Mouse (Mus musculus): ENCODE results near the gene Kif1b. TPM values are rescaled to one million over a fixed set of nuclear protein-coding genes. Genes with fewer than 3 reads are reported as not detected.

The Kif1b gene
- polyA plus RNA-seq, 1 experiment from 2014 or later = 35.6 TPM

GRCm38 (mm10) chr4:149308491-149308820 lies 963 bp upstream of the Kif1b start:
- 65% methylated on average over 3 of the region's 3 CpGs for WGBS
- peak overlapping the region; percentile 79 for H3K27ac ChIP-seq (ENCODE audit: low read length)
- H3K4me1 ChIP-seq (ENCODE audit: insufficient read depth, low read depth, low read length) = peaks cover 8% of the 10 kb centered on the region; the same call in 1 of the 2 replicates
- H3K4me3 ChIP-seq (ENCODE audit: low read depth, low read length) = peak overlapping the region; percentile 96
- no peaks in the 10 kb centered on the region for H3K36me3 ChIP-seq (ENCODE audit: insufficient read depth, low read length)
- H3K9ac ChIP-seq (replicated peaks; ENCODE audit: low read depth) = peak overlapping the region; percentile 44; the same call in 1 of the 2 replicates
- TF ChIP-seq CTCF (IDR thresholded peaks at IDR 0.05) = no peak
- no peak for TF ChIP-seq EP300 (IDR thresholded peaks at IDR 0.05)
- H3K4me2 ChIP-seq (replicated peaks; ENCODE audit: low read depth, low read length) = peak overlapping the region; percentile 85
- DNase-seq (ENCODE audit: low spot score) = no peak
- H3K27me3 ChIP-seq (replicated peaks; ENCODE audit: insufficient read depth, low read length) = no peaks in the 10 kb centered on the region
- no peak for ATAC-seq
- no peaks in the 10 kb centered on the region for H3K9me3 ChIP-seq (ENCODE audit: low read length)

GRCm38 (mm10) chr4:149306712-149307595 lies 539 bp downstream of the Kif1b start:
- Histone ChIP-seq H3K9me3 (ENCODE audit: low read length) (no peaks in the 10 kb centered on the region), H3K4me3 (ENCODE audit: low read depth, low read length) (peak overlapping the region; percentile 96), H3K36me3 (ENCODE audit: insufficient read depth, low read length) (no peaks in the 10 kb centered on the region), H3K27ac (ENCODE audit: low read length) (peak overlapping the region; percentile 96), H3K9ac (replicated peaks; ENCODE audit: low read depth) (peak overlapping the region; percentile 89), H3K4me2 (replicated peaks; ENCODE audit: low read depth, low read length) (peak overlapping the region; percentile 85), H3K4me1 (ENCODE audit: insufficient read depth, low read depth, low read length) (peaks cover 19% of the 10 kb centered on the region; the same call in 1 of the 2 replicates), H3K27me3 (replicated peaks; ENCODE audit: insufficient read depth, low read length) (no peaks in the 10 kb centered on the region)
- peak; percentile 61; the same call in 1 of the 2 replicates for ATAC-seq
- TF ChIP-seq EP300 (IDR thresholded peaks at IDR 0.05) (no peak), CTCF (IDR thresholded peaks at IDR 0.05) (no peak; the same call in 1 of the 2 replicates)
- DNase-seq (ENCODE audit: low spot score) = peak; percentile 76
- WGBS = under 1% methylated on average over 30 of the region's 83 CpGs

DNA sequence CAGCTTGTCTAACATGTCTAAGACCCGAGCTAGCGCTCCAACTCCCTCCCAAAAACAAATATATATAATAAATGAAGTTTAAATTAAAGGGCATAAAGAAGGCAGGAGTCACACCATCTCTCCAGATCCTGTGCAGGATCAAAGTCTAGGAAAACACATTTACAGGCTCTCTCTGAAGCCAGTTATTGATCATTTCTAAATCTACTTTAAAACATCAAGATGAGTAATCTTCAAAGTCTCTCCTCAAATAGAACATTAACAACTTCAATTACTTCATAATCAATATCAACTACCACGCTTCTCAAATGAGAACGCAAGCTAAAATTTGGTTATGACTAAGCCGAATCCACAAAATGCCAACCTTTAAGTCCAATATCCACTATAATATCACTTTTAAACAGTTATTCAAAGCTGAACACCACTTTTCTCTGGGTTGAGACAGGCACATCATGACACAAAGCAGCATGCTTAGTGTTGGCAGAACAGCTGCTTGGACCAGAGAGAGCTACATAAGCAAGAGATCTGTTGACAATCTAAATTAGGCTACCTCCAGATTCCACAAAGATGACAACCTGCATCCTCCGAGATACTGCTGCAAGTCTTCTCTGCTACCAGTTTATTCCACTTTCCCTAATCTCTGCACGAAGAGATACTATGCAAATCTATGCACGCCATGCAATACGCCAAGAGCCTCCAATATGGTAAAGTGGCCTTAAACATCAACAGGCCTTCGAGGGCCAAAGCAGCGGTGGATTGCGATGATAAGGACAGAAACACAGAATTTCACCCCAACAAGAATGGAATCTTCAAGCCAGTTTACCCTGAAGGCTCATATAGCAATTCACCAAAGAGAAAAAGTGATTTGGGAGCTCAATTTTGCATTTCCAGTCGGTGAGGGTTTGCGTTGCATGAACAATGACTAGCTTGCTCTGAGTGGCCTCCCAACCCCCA lies 1.5 kb downstream of the Kif1b start:
- Histone ChIP-seq H3K4me1 (ENCODE audit: insufficient read depth, low read depth, low read length) (peaks cover 23% of the 10 kb centered on the region; the same call in 1 of the 2 replicates), H3K36me3 (ENCODE audit: insufficient read depth, low read length) (no peaks in the 10 kb centered on the region), H3K9ac (replicated peaks; ENCODE audit: low read depth) (peak overlapping the region; percentile 89), H3K27ac (ENCODE audit: low read length) (peak overlapping the region; percentile 96; the same call in 1 of the 2 replicates), H3K4me2 (replicated peaks; ENCODE audit: low read depth, low read length) (peak overlapping the region; percentile 85), H3K9me3 (ENCODE audit: low read length) (no peaks in the 10 kb centered on the region), H3K4me3 (ENCODE audit: low read depth, low read length) (peak overlapping the region; percentile 96), H3K27me3 (replicated peaks; ENCODE audit: insufficient read depth, low read length) (no peaks in the 10 kb centered on the region)
- DNase-seq (ENCODE audit: low spot score) = no peak
- ATAC-seq = no peak
- 38% methylated on average over 14 of the region's 14 CpGs for WGBS
- no peak for TF ChIP-seq CTCF (IDR thresholded peaks at IDR 0.05)
- TF ChIP-seq EP300 (IDR thresholded peaks at IDR 0.05) = no peak

- Histone ChIP-seq H3K9ac (replicated peaks; ENCODE audit: low read depth) (no peak overlapping the region), H3K4me3 (ENCODE audit: low read depth, low read length) (no peak overlapping the region), H3K4me2 (replicated peaks; ENCODE audit: low read depth, low read length) (no peak overlapping the region), H3K4me1 (ENCODE audit: insufficient read depth, low read depth, low read length) (peaks cover 23% of the 10 kb centered on the region; the same call in 1 of the 2 replicates), H3K9me3 (ENCODE audit: low read length) (no peaks in the 10 kb centered on the region), H3K27me3 (replicated peaks; ENCODE audit: insufficient read depth, low read length) (no peaks in the 10 kb centered on the region), H3K27ac (ENCODE audit: low read length) (no peak overlapping the region), H3K36me3 (ENCODE audit: insufficient read depth, low read length) (no peaks in the 10 kb centered on the region)
- TF ChIP-seq EP300 (IDR thresholded peaks at IDR 0.05) (no peak), CTCF (IDR thresholded peaks at IDR 0.05) (no peak)
- DNase-seq (ENCODE audit: low spot score) = peak; percentile 44
- no peak for ATAC-seq
- 53% methylated on average over 1 of the region's 1 CpGs for WGBS
These were observed 3.0 kb downstream of the Kif1b start for GRCm38 (mm10) chr4:149304466-149304865.

DNA sequence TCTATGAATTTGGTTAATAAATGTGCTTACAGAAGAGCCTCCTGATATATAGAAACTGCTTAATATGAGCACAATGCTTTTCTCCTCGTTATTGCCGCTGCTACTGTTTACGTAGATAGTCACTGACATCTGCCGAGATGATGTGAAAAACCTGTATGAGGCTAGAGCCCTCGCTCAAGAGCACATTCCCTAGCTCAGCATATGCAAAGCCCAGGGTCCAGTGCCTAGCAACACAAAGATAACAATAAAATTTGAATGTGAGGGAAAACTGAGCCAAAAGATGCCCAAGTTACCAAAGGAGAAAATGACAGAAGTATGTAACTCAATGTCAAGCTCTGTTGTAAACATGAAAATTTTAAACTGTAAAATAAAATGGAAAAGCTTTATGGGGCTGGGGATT lies 4.0 kb downstream of the Kif1b start:
- Histone ChIP-seq H3K36me3 (ENCODE audit: insufficient read depth, low read length) (no peaks in the 10 kb centered on the region), H3K9ac (replicated peaks; ENCODE audit: low read depth) (no peak overlapping the region), H3K27ac (ENCODE audit: low read length) (no peak overlapping the region), H3K9me3 (ENCODE audit: low read length) (no peaks in the 10 kb centered on the region), H3K4me2 (replicated peaks; ENCODE audit: low read depth, low read length) (peak overlapping the region; percentile 20; the same call in 1 of the 2 replicates), H3K4me3 (ENCODE audit: low read depth, low read length) (no peak overlapping the region), H3K27me3 (replicated peaks; ENCODE audit: insufficient read depth, low read length) (no peaks in the 10 kb centered on the region), H3K4me1 (ENCODE audit: insufficient read depth, low read depth, low read length) (peaks cover 23% of the 10 kb centered on the region; the same call in 1 of the 2 replicates)
- peak; percentile 12 for DNase-seq (ENCODE audit: low spot score)
- 44% methylated on average over 5 of the region's 5 CpGs for whole genome bisulfite sequencing
- TF ChIP-seq EP300 (IDR thresholded peaks at IDR 0.05) = no peak
- TF ChIP-seq CTCF (IDR thresholded peaks at IDR 0.05) = no peak
- no peak for ATAC-seq
